Mouse (Mus musculus) spleen, adult 2 months (tissue): ENCODE data around the gene Pif1. TPM values are rescaled to one million over a fixed set of nuclear protein-coding genes. Genes with fewer than 3 reads are reported as not detected.

ENCODE experiments used
- DNase-seq, 2 experiments: peaks; one replicate each; pipeline versions ENCODE4 v3.0.0 to v3.0.0-alpha.2; 2012 to 2021; ENCODE audit warnings: low spot score in 2 of 2, low read depth in 1 of 2
- H3K27ac ChIP-seq: fragments of 200-500 bp; 2 replicates; pipeline ENCODE4 v1.5.1; 2012; ENCODE audit warnings: low read length, inconsistent platforms; ENCODE audit not compliant: insufficient read depth
- H3K27me3 ChIP-seq: fragments of 200-500 bp; 2 replicates; pipeline ENCODE4 v1.6.1; 2012; ENCODE audit warnings: mild to moderate bottlenecking, moderate library complexity, low read length, inconsistent platforms; ENCODE audit not compliant: control insufficient read depth, insufficient read depth
- H3K36me3 ChIP-seq: fragments of 200-500 bp; 2 replicates; pipeline ENCODE4 v1.6.1; 2012; ENCODE audit warnings: mild to moderate bottlenecking, low read length, inconsistent platforms; ENCODE audit not compliant: control insufficient read depth, insufficient read depth
- H3K4me1 ChIP-seq: fragments of 200-500 bp; 2 replicates; pipeline ENCODE4 v1.6.1; 2011; ENCODE audit warnings: inconsistent platforms; ENCODE audit not compliant: control insufficient read depth, insufficient read depth, insufficient read length
- H3K4me3 ChIP-seq: fragments of 200-500 bp; 2 replicates; pipeline ENCODE4 v1.5.1; 2011; ENCODE audit warnings: mild to moderate bottlenecking, inconsistent platforms; ENCODE audit not compliant: insufficient read depth, insufficient read length; ENCODE audit errors: extremely low read depth
- CTCF ChIP-seq: fragments of 200-500 bp; IDR thresholded peaks from 2 replicates; pipeline ENCODE4 v1.5.1; 2011; ENCODE audit warnings: mild to moderate bottlenecking, inconsistent platforms; ENCODE audit not compliant: insufficient read depth, insufficient read length, insufficient replicate concordance; ENCODE audit errors: extremely low read depth
- POLR2A ChIP-seq: fragments of 200-500 bp; IDR thresholded peaks from 2 replicates; pipeline ENCODE4 v1.6.1; 2011; ENCODE audit warnings: low read depth, low read length, inconsistent platforms
- WGBS: fragments of 180-500 bp; shearing (Covaris S2); methylation state at CpG from one replicate; pipeline ENCODE4 v1.1.7; 2018; 5-methylcytosine and 5-hydroxymethylcytosine counted together
- polyA plus RNA-seq: library from polyadenylated mRNA; depleted of rRNA; stranded (reverse); fragments of >200 nt; gene quantifications from 2 replicates; pipeline ENCODE4 v1.2.3, GENCODE M21; 2012; rRNA removed

Gene Pif1
- 4.3 and 6.4 TPM in 2 replicates for polyA plus RNA-seq

GRCm38 (mm10) chr9:65586406-65587269, at the start of gene Pif1:
Pif1 (plus strand) TSS chr9:65587160.
- DNase-seq, result peak; percentile 52 to 78
- WGBS, result 14% methylated on average over 28 of the region's 28 CpGs
- Histone ChIP-seq H3K27ac (no peak within 1 kb of the TSS), H3K4me3 (peak within 1 kb of the TSS; percentile 56), H3K36me3 (no peaks in the 10 kb centered on the region), H3K4me1 (peaks cover 9% of the 10 kb centered on the region; the same call in 1 of the 2 replicates), H3K27me3 (no peaks in the 10 kb centered on the region)
- no peak for TF ChIP-seq POLR2A
- no peak for TF ChIP-seq CTCF

- peak overlapping the region; percentile 48 for H3K27ac ChIP-seq
- TF ChIP-seq POLR2A (no peak), CTCF (no peak)
- WGBS, result 79% methylated on average over 8 of the region's 8 CpGs
- no peaks in the 10 kb centered on the region for H3K36me3 ChIP-seq
- no peaks in the 10 kb centered on the region for H3K27me3 ChIP-seq
- H3K4me3 ChIP-seq, result no peak overlapping the region
- DNase-seq, result no peak
- H3K4me1 ChIP-seq, result peaks cover 46% of the 10 kb centered on the region
Observed at GRCm38 (mm10) chr9:65537901-65538630, 48.9 kb upstream of the Pif1 start.

GRCm38 (mm10) chr9:65539697-65540096, 47.3 kb upstream of the Pif1 start:
- H3K27me3 ChIP-seq, result no peaks in the 10 kb centered on the region
- no peak overlapping the region for H3K4me3 ChIP-seq
- TF ChIP-seq CTCF (no peak), POLR2A (no peak)
- no peak for DNase-seq
- no peaks in the 10 kb centered on the region for H3K36me3 ChIP-seq
- peaks cover 39% of the 10 kb centered on the region for H3K4me1 ChIP-seq
- WGBS, result 86% methylated on average over 9 of the region's 9 CpGs
- no peak overlapping the region for H3K27ac ChIP-seq

GRCm38 (mm10) chr9:65541126-65542068, 45.6 kb upstream of the Pif1 start:
- DNase-seq, result peak; percentile 65 to 81
- Histone ChIP-seq H3K4me3 (no peak overlapping the region), H3K27ac (peak overlapping the region; percentile 98), H3K4me1 (peaks cover 42% of the 10 kb centered on the region), H3K36me3 (no peaks in the 10 kb centered on the region), H3K27me3 (no peaks in the 10 kb centered on the region)
- TF ChIP-seq CTCF, result no peak
- no peak for TF ChIP-seq POLR2A
- 15% methylated on average over 13 of the region's 13 CpGs for WGBS

GRCm38 (mm10) chr9:65542111-65542524, 44.8 kb upstream of the Pif1 start:
- WGBS, result 7% methylated on average over 7 of the region's 7 CpGs
- Histone ChIP-seq H3K4me3 (no peak overlapping the region), H3K36me3 (no peaks in the 10 kb centered on the region), H3K4me1 (peaks cover 41% of the 10 kb centered on the region), H3K27ac (peak overlapping the region; percentile 98), H3K27me3 (no peaks in the 10 kb centered on the region)
- peak in 1 of 2 experiments; percentile 73 for DNase-seq
- TF ChIP-seq POLR2A (no peak), CTCF (no peak)

- 60% methylated on average over 10 of the region's 10 CpGs for WGBS
- Histone ChIP-seq H3K36me3 (no peaks in the 10 kb centered on the region), H3K27ac (peak overlapping the region; percentile 66), H3K4me3 (no peak overlapping the region), H3K27me3 (no peaks in the 10 kb centered on the region), H3K4me1 (peaks cover 51% of the 10 kb centered on the region)
- TF ChIP-seq CTCF, result no peak
- no peak for DNase-seq
Observed at GRCm38 (mm10) chr9:65545635-65546412, 41.1 kb upstream of the Pif1 start.
